Mouse (Mus musculus): ENCODE data around the gene Gm3402. TPM values are rescaled to one million over a fixed set of nuclear protein-coding genes. Genes with fewer than 3 reads are reported as not detected.
"Not testable (repeated sequence)": the region's sequence is repeated elsewhere in the genome, so short reads cannot be mapped to it uniquely, and the experiment has no call there.

Gene Gm3402
- not detected in 2 replicates for polyA plus RNA-seq (2015; fragmentation: Nextera tagmentation; extraction: Ambion mirVana)

GRCm38 (mm10) chr5:146513823-146514222, at the start of gene Gm3402:
TSS of gene Gm3402 (plus strand) at chr5:146514123.
- H3K27me3 ChIP-seq (ENCODE audit: control insufficient read depth, insufficient read depth, low read depth, low read length); H3K4me3 ChIP-seq (ENCODE audit: low read depth, low read length); H3K27ac ChIP-seq (ENCODE audit: low read length); H3K9ac ChIP-seq (ENCODE audit: low read depth, low read length); ATAC-seq; H3K4me1 ChIP-seq (ENCODE audit: control insufficient read depth, insufficient read depth, low read length); H3K9me3 ChIP-seq (replicated peaks; ENCODE audit: control insufficient read depth, low read length, poor library complexity, severe bottlenecking); H3K36me3 ChIP-seq (ENCODE audit: control insufficient read depth, insufficient read depth, low read length); H3K4me2 ChIP-seq (ENCODE audit: low read length): not testable (repeated sequence)
- no CpG with 5 or more reads among the region's 5 CpGs for WGBS

GRCm38 (mm10) chr5:146466663-146467062, 47.3 kb upstream of the Gm3402 start:
- Histone ChIP-seq H3K4me2 (ENCODE audit: low read length) (no peak overlapping the region), H3K27me3 (ENCODE audit: control insufficient read depth, insufficient read depth, low read depth, low read length) (no peaks in the 10 kb centered on the region), H3K9me3 (replicated peaks; ENCODE audit: control insufficient read depth, low read length, poor library complexity, severe bottlenecking) (no peaks in the 10 kb centered on the region), H3K4me1 (ENCODE audit: control insufficient read depth, insufficient read depth, low read length) (no peaks in the 10 kb centered on the region), H3K9ac (ENCODE audit: low read depth, low read length) (no peak overlapping the region), H3K27ac (ENCODE audit: low read length) (no peak overlapping the region), H3K36me3 (ENCODE audit: control insufficient read depth, insufficient read depth, low read length) (peaks cover 10% of the 10 kb centered on the region), H3K4me3 (ENCODE audit: low read depth, low read length) (no peak overlapping the region)
- ATAC-seq = no peak
- 95% methylated on average over 19 of the region's 19 CpGs for WGBS

GRCm38 (mm10) chr5:146468311-146468710, 45.6 kb upstream of the Gm3402 start:
- no peaks in the 10 kb centered on the region for H3K4me1 ChIP-seq (ENCODE audit: control insufficient read depth, insufficient read depth, low read length)
- no peaks in the 10 kb centered on the region for H3K9me3 ChIP-seq (replicated peaks; ENCODE audit: control insufficient read depth, low read length, poor library complexity, severe bottlenecking)
- 88% methylated on average over 9 of the region's 9 CpGs for WGBS
- no peak overlapping the region for H3K9ac ChIP-seq (ENCODE audit: low read depth, low read length)
- no peak overlapping the region for H3K4me3 ChIP-seq (ENCODE audit: low read depth, low read length)
- ATAC-seq = no peak
- H3K36me3 ChIP-seq (ENCODE audit: control insufficient read depth, insufficient read depth, low read length) = peaks cover 6% of the 10 kb centered on the region
- H3K27ac ChIP-seq (ENCODE audit: low read length) = no peak overlapping the region
- H3K4me2 ChIP-seq (ENCODE audit: low read length) = no peak overlapping the region
- no peaks in the 10 kb centered on the region for H3K27me3 ChIP-seq (ENCODE audit: control insufficient read depth, insufficient read depth, low read depth, low read length)

- no peak for ATAC-seq
- WGBS = 92% methylated on average over 9 of the region's 9 CpGs
- H3K36me3 ChIP-seq (ENCODE audit: control insufficient read depth, insufficient read depth, low read length) = peaks cover 6% of the 10 kb centered on the region
Observed at GRCm38 (mm10) chr5:146470821-146471220, 43.1 kb upstream of the Gm3402 start.

GRCm38 (mm10) chr5:146471311-146471710, 42.6 kb upstream of the Gm3402 start:
- H3K27ac ChIP-seq (ENCODE audit: low read length) = no peak overlapping the region
- H3K4me2 ChIP-seq (ENCODE audit: low read length) = no peak overlapping the region
- 86% methylated on average over 5 of the region's 5 CpGs for WGBS
- no peak overlapping the region for H3K9ac ChIP-seq (ENCODE audit: low read depth, low read length)
- no peaks in the 10 kb centered on the region for H3K4me1 ChIP-seq (ENCODE audit: control insufficient read depth, insufficient read depth, low read length)
- peaks cover 6% of the 10 kb centered on the region for H3K36me3 ChIP-seq (ENCODE audit: control insufficient read depth, insufficient read depth, low read length)
- no peaks in the 10 kb centered on the region for H3K9me3 ChIP-seq (replicated peaks; ENCODE audit: control insufficient read depth, low read length, poor library complexity, severe bottlenecking)
- no peaks in the 10 kb centered on the region for H3K27me3 ChIP-seq (ENCODE audit: control insufficient read depth, insufficient read depth, low read depth, low read length)
- H3K4me3 ChIP-seq (ENCODE audit: low read depth, low read length) = no peak overlapping the region
- ATAC-seq = no peak

More at GRCm38 (mm10) chr5:146470821-146471220, 43.1 kb upstream of the Gm3402 start:
- H3K27ac ChIP-seq (ENCODE audit: low read length) = no peak overlapping the region
- H3K4me1 ChIP-seq (ENCODE audit: control insufficient read depth, insufficient read depth, low read length) = no peaks in the 10 kb centered on the region
- H3K27me3 ChIP-seq (ENCODE audit: control insufficient read depth, insufficient read depth, low read depth, low read length) = no peaks in the 10 kb centered on the region
- H3K4me3 ChIP-seq (ENCODE audit: low read depth, low read length) = no peak overlapping the region
- H3K9ac ChIP-seq (ENCODE audit: low read depth, low read length) = no peak overlapping the region
- H3K9me3 ChIP-seq (replicated peaks; ENCODE audit: control insufficient read depth, low read length, poor library complexity, severe bottlenecking) = no peaks in the 10 kb centered on the region
- no peak overlapping the region for H3K4me2 ChIP-seq (ENCODE audit: low read length)

- no peak overlapping the region for H3K27ac ChIP-seq (ENCODE audit: low read length)
- no peaks in the 10 kb centered on the region for H3K4me1 ChIP-seq (ENCODE audit: control insufficient read depth, insufficient read depth, low read length)
- H3K9ac ChIP-seq (ENCODE audit: low read depth, low read length) = no peak overlapping the region
- H3K9me3 ChIP-seq (replicated peaks; ENCODE audit: control insufficient read depth, low read length, poor library complexity, severe bottlenecking) = no peaks in the 10 kb centered on the region
- peaks cover 6% of the 10 kb centered on the region for H3K36me3 ChIP-seq (ENCODE audit: control insufficient read depth, insufficient read depth, low read length)
- H3K4me3 ChIP-seq (ENCODE audit: low read depth, low read length) = no peak overlapping the region
- H3K4me2 ChIP-seq (ENCODE audit: low read length) = no peak overlapping the region
- no peak for ATAC-seq
- 90% methylated on average over 12 of the region's 12 CpGs for WGBS
- no peaks in the 10 kb centered on the region for H3K27me3 ChIP-seq (ENCODE audit: control insufficient read depth, insufficient read depth, low read depth, low read length)
Observed at GRCm38 (mm10) chr5:146471821-146472220, 42.1 kb upstream of the Gm3402 start.

- WGBS = 13% methylated on average over 4 of the region's 4 CpGs
- H3K4me3 ChIP-seq (ENCODE audit: low read depth, low read length); H3K9ac ChIP-seq (ENCODE audit: low read depth, low read length); H3K27ac ChIP-seq (ENCODE audit: low read length); H3K4me2 ChIP-seq (ENCODE audit: low read length); H3K9me3 ChIP-seq (replicated peaks; ENCODE audit: control insufficient read depth, low read length, poor library complexity, severe bottlenecking); ATAC-seq; H3K36me3 ChIP-seq (ENCODE audit: control insufficient read depth, insufficient read depth, low read length); H3K27me3 ChIP-seq (ENCODE audit: control insufficient read depth, insufficient read depth, low read depth, low read length); H3K4me1 ChIP-seq (ENCODE audit: control insufficient read depth, insufficient read depth, low read length): not testable (repeated sequence)
Observed at GRCm38 (mm10) chr5:146479564-146479963, 34.4 kb upstream of the Gm3402 start.

GRCm38 (mm10) chr5:146481665-146482064, 32.3 kb upstream of the Gm3402 start, which contains the start of gene Gm6408:
TSS of gene Gm6408 (plus strand) at chr5:146481965.
- not testable (repeated sequence) for H3K9me3 ChIP-seq (replicated peaks; ENCODE audit: control insufficient read depth, low read length, poor library complexity, severe bottlenecking); ATAC-seq
- WGBS = no CpG with 5 or more reads among the region's 3 CpGs

GRCm38 (mm10) chr5:146488959-146489358, 25.0 kb upstream of the Gm3402 start:
- H3K9ac ChIP-seq (ENCODE audit: low read depth, low read length); H3K4me2 ChIP-seq (ENCODE audit: low read length); ATAC-seq; H3K4me1 ChIP-seq (ENCODE audit: control insufficient read depth, insufficient read depth, low read length); H3K4me3 ChIP-seq (ENCODE audit: low read depth, low read length); H3K27ac ChIP-seq (ENCODE audit: low read length); H3K36me3 ChIP-seq (ENCODE audit: control insufficient read depth, insufficient read depth, low read length); H3K9me3 ChIP-seq (replicated peaks; ENCODE audit: control insufficient read depth, low read length, poor library complexity, severe bottlenecking); H3K27me3 ChIP-seq (ENCODE audit: control insufficient read depth, insufficient read depth, low read depth, low read length): not testable (repeated sequence)
- 12% methylated on average over 3 of the region's 4 CpGs for WGBS

More at GRCm38 (mm10) chr5:146481665-146482064, 32.3 kb upstream of the Gm3402 start, which contains the start of gene Gm6408:
- not testable (repeated sequence) for H3K4me2 ChIP-seq (ENCODE audit: low read length); H3K36me3 ChIP-seq (ENCODE audit: control insufficient read depth, insufficient read depth, low read length); H3K4me1 ChIP-seq (ENCODE audit: control insufficient read depth, insufficient read depth, low read length); H3K27ac ChIP-seq (ENCODE audit: low read length); H3K4me3 ChIP-seq (ENCODE audit: low read depth, low read length); H3K27me3 ChIP-seq (ENCODE audit: control insufficient read depth, insufficient read depth, low read depth, low read length); H3K9ac ChIP-seq (ENCODE audit: low read depth, low read length)
